Mouse (Mus musculus) right cerebral cortex, postnatal 10 days (tissue): Measurements from ENCODE around the gene Vnn1.
A peak's percentile ranks its signal among the peaks of the same experiment; 100 is the strongest.

Experiments used
- DNase-seq, 2 experiments: peaks; one replicate each; pipeline ENCODE4 v3.0.0; 2021; ENCODE audit warnings: low spot score in 2 of 2

Vnn1 gene

GRCm38 (mm10) chr10:23894601-23895349 lies at the start of gene Vnn1:
Vnn1 (plus strand) TSS chr10:23894688.
- DNase-seq = no peak

GRCm38 (mm10) chr10:23851228-23851912 lies 43.1 kb upstream of the Vnn1 start, which contains the start of gene Vnn3:
Vnn3 (plus strand) TSS chr10:23851462.
- no peak for DNase-seq

DNA sequence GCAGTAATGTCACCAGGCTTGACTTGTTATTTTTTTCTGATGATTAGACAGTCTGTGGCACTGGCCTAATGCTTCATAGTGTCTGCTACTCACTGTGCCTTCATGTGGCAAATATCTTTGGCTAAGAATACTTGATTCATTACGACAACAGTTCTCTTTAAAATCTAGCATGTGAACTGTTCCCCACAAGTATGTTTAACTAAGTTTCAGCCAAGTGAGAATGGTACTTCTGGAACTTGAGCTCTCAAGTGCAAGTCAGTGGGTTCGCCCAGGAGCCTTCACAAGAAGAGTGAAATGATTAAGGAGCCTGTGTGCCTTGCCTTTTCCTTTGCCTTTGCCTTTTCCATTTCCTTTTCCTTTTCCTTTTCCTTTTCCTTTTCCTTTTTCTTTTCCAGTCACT lies 42.4 kb upstream of the Vnn1 start:
- no peak for DNase-seq

DNA sequence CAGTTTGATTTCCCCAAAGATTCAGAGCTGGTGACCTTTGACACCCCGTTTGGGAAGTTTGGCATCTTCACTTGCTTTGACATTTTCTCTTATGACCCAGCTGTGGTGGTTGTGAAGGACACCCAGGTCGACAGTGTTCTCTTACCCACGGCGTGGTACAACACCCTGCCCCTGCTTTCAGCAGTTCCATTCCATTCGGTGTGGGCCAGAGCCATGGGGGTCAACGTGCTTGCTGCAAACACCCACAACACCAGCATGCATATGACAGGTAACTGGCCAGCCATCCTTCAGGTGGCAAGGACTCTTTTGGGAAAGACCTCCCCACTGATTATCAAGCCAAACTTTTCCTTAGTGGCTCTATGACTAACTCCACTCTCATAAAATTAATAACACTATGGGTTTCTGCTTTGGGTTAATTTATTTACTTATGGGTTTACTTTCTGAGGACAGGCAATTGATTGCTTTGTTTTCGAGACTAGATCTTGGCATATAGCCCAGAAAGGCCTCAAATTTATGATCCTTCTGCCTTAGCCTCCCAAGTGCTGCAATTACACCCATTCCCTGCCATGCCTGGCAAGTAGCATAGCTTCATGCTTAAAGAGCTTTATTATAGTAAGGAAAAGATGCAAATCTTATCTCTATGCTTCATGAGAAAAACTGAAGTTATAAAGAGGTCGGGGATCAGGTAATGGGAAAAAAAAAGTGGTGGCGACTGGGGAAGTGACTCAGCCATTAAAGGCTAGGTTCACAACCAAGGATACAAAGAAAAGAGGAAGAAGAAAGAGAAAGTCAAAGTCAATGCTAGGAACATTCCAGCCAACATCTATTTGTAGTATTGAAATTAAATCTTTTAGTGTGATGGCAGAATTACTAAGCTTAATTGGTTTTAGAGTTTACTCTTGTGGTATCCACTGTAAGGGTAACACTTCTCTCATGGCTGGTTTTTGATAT lies 29.9 kb upstream of the Vnn1 start:
- no peak for DNase-seq

GRCm38 (mm10) chr10:23880695-23881094 lies 13.8 kb upstream of the Vnn1 start:
- no peak for DNase-seq

DNA sequence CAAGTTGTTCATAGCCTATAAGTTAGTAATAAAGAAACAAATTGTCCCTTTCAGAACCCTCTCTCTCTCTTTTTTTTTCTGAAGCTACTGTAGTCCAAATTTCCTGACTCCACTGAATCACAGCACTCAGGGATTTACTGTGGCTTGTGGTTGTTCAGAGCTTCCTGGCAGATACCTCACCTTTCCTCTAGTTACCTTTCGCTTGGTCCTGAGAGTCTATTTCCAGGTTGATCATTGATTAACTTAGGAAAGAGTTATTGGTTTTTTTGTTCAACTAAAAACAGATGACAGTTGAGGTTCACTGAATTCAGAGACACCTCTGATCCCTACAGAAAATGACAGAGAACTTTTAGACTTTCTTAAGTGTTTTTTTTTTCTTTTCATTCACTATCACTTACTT lies 9.6 kb upstream of the Vnn1 start:
- DNase-seq = no peak

DNA sequence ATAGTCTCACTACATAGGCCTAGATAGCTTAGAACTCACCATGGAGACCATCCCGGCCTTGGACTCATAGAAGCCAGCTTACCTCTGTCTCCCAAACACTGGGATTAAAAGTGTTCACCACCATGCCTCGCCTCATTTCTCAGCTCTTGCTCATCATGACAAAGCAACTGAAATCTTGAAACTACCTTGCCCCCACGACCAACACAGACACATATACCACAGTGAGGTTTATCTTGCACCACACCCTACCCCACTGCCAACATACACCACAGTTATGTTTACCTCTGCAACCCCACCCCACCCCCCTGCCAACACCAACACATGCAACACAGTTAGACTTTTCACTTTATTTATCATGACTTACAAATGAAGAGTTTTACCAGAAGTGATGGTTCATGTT lies 8.4 kb upstream of the Vnn1 start:
- no peak for DNase-seq

DNA sequence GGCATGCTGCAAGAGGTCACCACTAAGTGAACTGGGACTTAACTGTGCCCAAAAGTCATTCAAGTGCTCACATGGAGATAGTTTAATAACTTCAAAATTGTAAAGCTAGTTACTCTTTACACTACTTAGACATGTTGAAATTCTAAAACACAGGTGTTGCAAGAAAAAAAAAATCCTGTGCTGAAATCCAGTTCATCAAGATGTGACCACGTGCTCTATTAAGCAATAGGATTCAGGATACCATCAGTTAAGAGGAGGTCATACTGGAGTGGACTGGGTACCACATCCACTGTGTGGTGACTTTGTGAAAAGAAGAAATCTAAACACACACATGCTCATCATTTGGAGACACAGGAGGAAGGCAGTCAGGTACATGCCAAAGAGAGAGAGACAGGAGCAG lies 1.5 kb upstream of the Vnn1 start:
- no peak for DNase-seq

- DNase-seq = no peak
Measured at GRCm38 (mm10) chr10:23895376-23895775, 888 bp downstream of the Vnn1 start.

DNA sequence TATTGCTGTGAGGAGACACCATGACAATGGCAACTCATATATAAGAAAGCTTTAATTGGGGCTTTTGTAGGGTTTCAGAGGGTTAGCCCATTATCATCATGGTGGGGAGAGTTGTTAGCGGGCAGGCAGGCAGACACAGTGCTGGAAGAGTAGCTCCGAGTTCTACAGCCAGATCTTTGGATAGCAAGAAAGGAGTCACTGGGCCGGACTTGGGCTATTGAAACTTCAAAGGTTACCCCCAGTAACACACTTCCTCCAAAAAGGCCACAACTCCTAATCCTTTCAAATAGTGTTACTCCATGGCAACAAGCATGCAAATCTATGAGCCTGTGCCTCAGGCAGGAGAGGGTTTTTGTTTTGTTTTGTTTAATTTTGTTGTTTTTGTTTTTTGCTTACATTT lies 6.6 kb downstream of the Vnn1 start:
- DNase-seq = peak in 1 of 2 experiments; percentile 21

DNA sequence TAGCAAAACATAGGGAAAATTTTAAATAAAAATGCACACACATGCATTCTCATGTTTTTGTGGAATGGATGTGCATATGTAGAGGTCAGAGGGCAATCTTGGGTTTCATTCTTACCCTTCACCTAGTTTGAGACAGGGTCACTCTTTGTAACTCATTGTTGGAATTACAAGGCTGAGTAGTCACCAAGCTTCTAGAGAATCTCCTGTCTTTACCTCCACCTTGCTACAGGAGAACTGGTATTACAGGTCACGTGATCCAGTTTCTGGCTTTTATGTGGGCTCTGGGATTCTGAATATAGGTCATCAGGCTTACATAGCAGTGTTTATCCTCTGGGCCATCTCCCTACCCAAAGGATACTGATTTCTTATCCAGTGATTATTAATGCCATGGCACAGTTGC lies 11.2 kb downstream of the Vnn1 start:
- DNase-seq = no peak

- DNase-seq = no peak
Measured at GRCm38 (mm10) chr10:23920056-23920455, 25.6 kb downstream of the Vnn1 start, which contains the start of gene Taar1. Taar1 (plus strand) TSS chr10:23920356.

- no peak for DNase-seq
Measured at GRCm38 (mm10) chr10:23922468-23922867, 28.0 kb downstream of the Vnn1 start.

- no peak for DNase-seq
Measured at GRCm38 (mm10) chr10:23923941-23924340, 29.5 kb downstream of the Vnn1 start.

DNA sequence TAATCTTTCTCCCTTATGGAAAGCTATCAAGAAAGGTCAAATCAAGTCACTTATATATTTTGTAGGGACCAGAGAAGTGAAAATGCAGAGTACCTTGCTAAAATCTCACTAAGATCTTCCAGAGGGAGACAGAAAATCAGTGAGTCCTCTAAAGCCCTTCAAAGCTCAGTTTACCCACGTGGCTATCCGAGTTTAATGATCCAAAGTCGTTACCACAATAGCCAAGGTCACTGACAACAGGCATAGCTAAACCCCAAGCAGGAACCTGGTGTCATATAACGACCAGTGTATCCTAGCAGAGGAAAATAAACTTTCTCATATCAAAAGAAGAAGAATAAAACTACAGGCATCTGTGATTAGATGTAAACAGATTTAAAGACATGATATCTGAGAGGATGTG lies 43.1 kb downstream of the Vnn1 start:
- no peak for DNase-seq

DNA sequence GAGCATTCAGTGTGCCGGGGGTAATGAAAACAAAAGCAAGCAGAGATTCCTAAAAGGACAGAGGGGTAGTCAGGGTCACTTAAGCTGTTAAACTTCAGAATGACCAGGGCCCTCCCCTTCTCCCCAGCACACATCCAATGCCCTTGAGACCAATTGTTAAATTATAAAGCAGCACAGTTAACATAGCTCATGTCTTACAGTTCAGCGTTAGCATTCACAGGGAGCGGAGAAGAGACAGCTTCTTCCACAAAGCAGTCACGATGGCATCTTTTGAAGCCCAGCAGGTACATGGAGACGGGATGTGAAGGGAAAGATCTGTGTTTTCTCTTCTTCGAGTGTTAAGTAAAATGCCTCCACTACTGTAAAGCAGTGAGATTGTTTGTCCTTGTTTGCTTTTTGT lies 43.8 kb downstream of the Vnn1 start, which contains the start of gene Taar2:
Taar2 (plus strand) TSS at position 261 of the 400 bp plus-strand sequence.
- no peak for DNase-seq

DNA sequence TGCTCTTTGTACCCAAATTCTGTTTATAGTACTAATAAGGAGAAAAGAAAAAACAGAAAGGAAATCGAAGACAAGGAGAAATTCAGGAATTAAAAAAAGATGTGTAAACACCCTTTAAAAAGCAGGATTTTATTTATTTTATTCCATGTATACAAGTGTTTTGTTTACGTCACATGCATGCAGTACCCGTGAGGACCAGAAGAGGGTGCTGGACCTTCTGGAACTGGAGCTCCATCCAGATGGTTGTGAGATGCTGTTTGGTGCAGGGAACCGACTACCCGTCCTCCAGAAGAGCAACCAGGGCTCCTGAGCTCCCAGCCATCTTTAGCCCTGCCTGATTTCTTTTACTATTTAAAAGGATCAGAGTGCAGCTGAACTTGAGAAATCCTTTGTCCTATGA lies 48.0 kb downstream of the Vnn1 start:
- DNase-seq = no peak

- DNase-seq = no peak
Measured at GRCm38 (mm10) chr10:23948026-23948425, 53.5 kb downstream of the Vnn1 start.

- peak; percentile 43 to 51 for DNase-seq
Measured at GRCm38 (mm10) chr10:23949508-23950005, 55.1 kb downstream of the Vnn1 start, which contains the start of gene Taar3. Taar3 (plus strand) TSS chr10:23949558.

DNA sequence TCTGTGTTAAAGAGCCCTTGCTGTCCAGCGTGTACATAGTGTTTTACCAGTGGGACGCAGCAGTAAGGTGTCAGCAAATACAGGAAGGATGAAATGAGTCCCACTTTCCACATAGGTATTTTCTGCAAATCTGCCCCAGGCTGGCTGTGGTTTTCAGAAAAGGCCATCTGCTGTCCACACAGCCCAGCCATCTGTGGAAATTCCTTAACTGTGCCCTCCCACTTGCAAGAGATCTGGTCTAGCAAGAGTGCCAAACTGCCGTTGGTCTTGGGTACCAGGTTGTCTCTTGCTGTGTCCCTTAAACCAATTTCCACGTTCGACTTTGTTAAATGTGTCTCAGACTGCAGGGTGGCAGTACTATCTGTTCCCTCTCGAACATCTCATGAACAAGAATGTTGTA lies 57.2 kb downstream of the Vnn1 start:
- DNase-seq = no peak
